Mouse (Mus musculus) urinary bladder, postnatal 36 days (tissue): ENCODE measurements around the gene Hyal2.
A peak's percentile ranks its signal among the peaks of the same experiment; 100 is the strongest.

Source experiments
- DNase-seq, 2 experiments: peaks; one replicate each; pipeline ENCODE4 v3.0.0; 2022; ENCODE audit warnings: low spot score in 2 of 2, mixed read lengths in 1 of 2

The Hyal2 gene

GRCm38 (mm10) chr9:107587833-107588639 lies 20.3 kb downstream of the Hyal2 start:
- DNase-seq = peak in 1 of 2 experiments; percentile 66

GRCm38 (mm10) chr9:107590058-107590772 lies 22.5 kb downstream of the Hyal2 start:
- DNase-seq = no peak

GRCm38 (mm10) chr9:107590773-107591060 lies 23.0 kb downstream of the Hyal2 start:
- no peak for DNase-seq

GRCm38 (mm10) chr9:107593101-107593976 lies 25.6 kb downstream of the Hyal2 start:
- DNase-seq = no peak

- DNase-seq = no peak
Observed at GRCm38 (mm10) chr9:107594281-107595062, 26.7 kb downstream of the Hyal2 start.

GRCm38 (mm10) chr9:107596619-107597569 lies 29.1 kb downstream of the Hyal2 start:
- DNase-seq = no peak

- DNase-seq = no peak
Observed at GRCm38 (mm10) chr9:107598385-107598784, 30.6 kb downstream of the Hyal2 start.

- no peak for DNase-seq
Observed at GRCm38 (mm10) chr9:107599433-107599832, 31.7 kb downstream of the Hyal2 start.

- no peak for DNase-seq
Observed at GRCm38 (mm10) chr9:107599842-107600241, 32.1 kb downstream of the Hyal2 start.

- DNase-seq = no peak
Observed at GRCm38 (mm10) chr9:107600745-107601144, 33.0 kb downstream of the Hyal2 start.

GRCm38 (mm10) chr9:107601275-107601674 lies 33.5 kb downstream of the Hyal2 start:
- no peak for DNase-seq

- DNase-seq = peak; percentile 83 to 91
Observed at GRCm38 (mm10) chr9:107602068-107602648, 34.4 kb downstream of the Hyal2 start.

GRCm38 (mm10) chr9:107603251-107603650 lies 35.5 kb downstream of the Hyal2 start:
- no peak for DNase-seq

- no peak for DNase-seq
Observed at GRCm38 (mm10) chr9:107605041-107605661, 37.4 kb downstream of the Hyal2 start.

- DNase-seq = peak; percentile 54 to 59
Observed at GRCm38 (mm10) chr9:107606591-107606990, 38.8 kb downstream of the Hyal2 start.

GRCm38 (mm10) chr9:107607036-107607435 lies 39.3 kb downstream of the Hyal2 start:
- no peak for DNase-seq

GRCm38 (mm10) chr9:107607653-107608245 lies 40.0 kb downstream of the Hyal2 start:
- DNase-seq = no peak

GRCm38 (mm10) chr9:107608741-107609432 lies 41.1 kb downstream of the Hyal2 start, which contains the start of gene Sema3b:
Gene Sema3b (minus strand): TSS chr9:107609229.
- no peak for DNase-seq
